Mouse (Mus musculus) MEL (cell line): ENCODE data around the gene Gm16451. TPM values are rescaled to one million over a fixed set of nuclear protein-coding genes. Genes with fewer than 3 reads are reported as not detected.
"Not testable (repeated sequence)": the region's sequence is repeated elsewhere in the genome, so short reads cannot be mapped to it uniquely, and the experiment has no call there.

Experiments used
- DNase-seq: peaks from one replicate; pipeline ENCODE4 v3.0.0; 2011; ENCODE audit warnings: low read depth, low spot score
- H3K27ac ChIP-seq: 2 replicates; pipeline ENCODE4 v1.5.1; 2012; ENCODE audit warnings: low read depth, mild to moderate bottlenecking, control low read depth, low read length, moderate library complexity; ENCODE audit not compliant: control insufficient read depth
- H3K27me3 ChIP-seq, 2 experiments: fragments of 150-350 bp in 1 of 2; sonication (generic) in 1 of 2; 2 replicates each; pipeline ENCODE4 v1.6.1; 2012; ENCODE audit warnings: low read length in 2 of 2, mild to moderate bottlenecking in 2 of 2, improper control_type of control experiment in 1 of 2, moderate library complexity in 1 of 2; ENCODE audit not compliant: insufficient read depth in 2 of 2, control insufficient read depth in 1 of 2
- H3K36me3 ChIP-seq, 2 experiments: 2 replicates each; pipeline ENCODE4 v1.6.1; 2012 to 2014; ENCODE audit warnings: low read length in 2 of 2, improper control_type of control experiment in 1 of 2, inconsistent platforms in 1 of 2, mild to moderate bottlenecking in 1 of 2; ENCODE audit not compliant: insufficient read depth in 2 of 2, control insufficient read depth in 1 of 2
- H3K4me1 ChIP-seq, 2 experiments: fragments of 150-350 bp in 1 of 2; sonication (generic) in 1 of 2; 2 replicates each; pipeline ENCODE4 v1.6.1; 2012; ENCODE audit warnings: low read length in 2 of 2, improper control_type of control experiment in 1 of 2, mild to moderate bottlenecking in 1 of 2; ENCODE audit not compliant: insufficient read depth in 2 of 2, control insufficient read depth in 1 of 2
- H3K4me3 ChIP-seq, 2 experiments: fragments of 150-350 bp in 1 of 2; sonication (generic) in 1 of 2; 2 replicates each; pipeline ENCODE4 v1.5.1; 2012; ENCODE audit warnings: low read depth in 2 of 2, low read length in 2 of 2, mild to moderate bottlenecking in 2 of 2, moderate library complexity in 2 of 2, control low read depth in 1 of 2, improper control_type of control experiment in 1 of 2; ENCODE audit not compliant: control insufficient read depth in 1 of 2, insufficient read depth in 1 of 2
- H3K79me2 ChIP-seq: 2 replicates; pipeline ENCODE4 v1.6.1; 2012; ENCODE audit warnings: mild to moderate bottlenecking, low read length, moderate library complexity; ENCODE audit not compliant: control insufficient read depth, poor library complexity, insufficient read depth
- H3K9ac ChIP-seq: 2 replicates; pipeline ENCODE4 v1.6.1; 2012; ENCODE audit warnings: low read depth, mild to moderate bottlenecking, control low read depth, low read length, moderate library complexity; ENCODE audit not compliant: control insufficient read depth, poor library complexity, severe bottlenecking
- H3K9me3 ChIP-seq: fragments of 150-350 bp; sonication (generic); replicated peaks from 2 replicates; pipeline ENCODE4 v1.6.1; 2012; ENCODE audit warnings: mild to moderate bottlenecking, low read length, improper control_type of control experiment, moderate library complexity; ENCODE audit not compliant: insufficient read depth
- polyA plus RNA-seq, 2 experiments: library from polyadenylated mRNA; stranded (reverse) in 1 of 2; unstranded in 1 of 2; fragments of >175 nt in 1 of 2; fragments of >200 nt in 1 of 2; gene quantifications; 2 replicates each; pipeline versions ENCODE4 v1.2.1 to v1.2.4; 2012; ENCODE audit warnings: low replicate concordance in 2 of 2, low read depth in 1 of 2; ENCODE audit not compliant: insufficient read length in 2 of 2, insufficient read depth in 1 of 2, missing spikeins in 1 of 2
- total RNA-seq: library from RNA; depleted of rRNA; stranded (reverse); fragments of 300-350 nt; gene quantifications from 2 replicates; pipeline ENCODE4 v1.2.3, GENCODE M21; 2012; rRNA removed

The Gm16451 gene
- total RNA-seq (not detected in 2 replicates), polyA plus RNA-seq (not detected)

GRCm38 (mm10) chr7:22118145-22118544, at the start of gene Gm16451:
Gene Gm16451, minus strand, starts transcription at chr7:22118245.
- not testable (repeated sequence) for H3K27ac ChIP-seq, H3K9me3 ChIP-seq, H3K4me1 ChIP-seq, H3K36me3 ChIP-seq, DNase-seq, H3K27me3 ChIP-seq, H3K4me3 ChIP-seq, H3K79me2 ChIP-seq, H3K9ac ChIP-seq

- not testable (repeated sequence) for H3K27ac ChIP-seq, DNase-seq, H3K36me3 ChIP-seq
These were observed 45.9 kb upstream of the Gm16451 start, which contains the start of gene Vmn1r142 for GRCm38 (mm10) chr7:22163935-22164334. Gene Vmn1r142, minus strand, starts transcription at chr7:22164035.

GRCm38 (mm10) chr7:22134641-22135040, 16.6 kb upstream of the Gm16451 start, which contains the start of gene Gm10666:
Gene Gm10666, minus strand, starts transcription at chr7:22134741.
- not testable (repeated sequence) for H3K79me2 ChIP-seq, H3K9ac ChIP-seq, H3K4me1 ChIP-seq, H3K27ac ChIP-seq, DNase-seq, H3K36me3 ChIP-seq, H3K27me3 ChIP-seq, H3K9me3 ChIP-seq, H3K4me3 ChIP-seq

More at GRCm38 (mm10) chr7:22163935-22164334, 45.9 kb upstream of the Gm16451 start, which contains the start of gene Vmn1r142:
- H3K27me3 ChIP-seq, H3K4me3 ChIP-seq, H3K79me2 ChIP-seq, H3K4me1 ChIP-seq, H3K9ac ChIP-seq, H3K9me3 ChIP-seq: not testable (repeated sequence)

DNA sequence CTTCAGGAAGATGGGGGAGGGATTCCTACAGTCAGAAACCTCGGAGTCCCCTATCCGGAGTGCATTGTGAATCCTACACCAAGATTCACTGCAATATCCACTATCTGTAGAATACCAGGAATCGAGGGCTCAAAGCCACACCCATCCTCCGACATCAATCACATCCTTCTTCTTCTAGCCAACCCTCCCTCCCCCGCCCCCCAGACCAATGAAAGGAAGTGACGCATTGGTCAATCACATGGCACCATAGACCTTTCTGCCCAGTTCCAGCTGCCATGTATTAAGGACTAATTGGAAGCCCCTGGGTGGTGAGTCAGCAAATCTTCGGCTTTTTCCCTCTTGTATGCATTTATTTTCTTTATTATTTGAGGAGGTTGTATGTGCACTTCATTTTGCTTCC, 49.3 kb downstream of the Gm16451 start, which contains the start of gene Vmn1r139:
Gene Vmn1r139 (plus strand): TSS at position 301 of the 400 bp plus-strand sequence.
- H3K4me1 ChIP-seq, DNase-seq, H3K27ac ChIP-seq, H3K27me3 ChIP-seq, H3K79me2 ChIP-seq, H3K9me3 ChIP-seq, H3K9ac ChIP-seq, H3K36me3 ChIP-seq, H3K4me3 ChIP-seq: not testable (repeated sequence)

Other genes with a start within 250 kb of the Gm16451 start
- not detected in 2 replicates for gene Gm5891, start 197.0 kb downstream of the Gm16451 start, total RNA-seq
- not detected for gene Gm5891, start 197.0 kb downstream of the Gm16451 start, polyA plus RNA-seq
- gene Vmn1r137, start 123.7 kb downstream of the Gm16451 start, total RNA-seq: not detected in 2 replicates
- gene Vmn1r137, start 123.7 kb downstream of the Gm16451 start, polyA plus RNA-seq: not detected
- not detected in 2 replicates for gene Vmn1r138, start 89.3 kb downstream of the Gm16451 start, total RNA-seq
- gene Vmn1r138, start 89.3 kb downstream of the Gm16451 start, polyA plus RNA-seq: not detected
- not detected in 2 replicates for gene Gm6176, start 61.9 kb downstream of the Gm16451 start, total RNA-seq
- gene Gm6176, start 61.9 kb downstream of the Gm16451 start, polyA plus RNA-seq: not detected
- not detected in 2 replicates for gene Vmn1r139, start 49.2 kb downstream of the Gm16451 start, total RNA-seq
- not detected for gene Vmn1r139, start 49.2 kb downstream of the Gm16451 start, polyA plus RNA-seq
- not detected in 2 replicates for gene Gm10666, start 16.5 kb upstream of the Gm16451 start, total RNA-seq
- gene Gm10666, start 16.5 kb upstream of the Gm16451 start, polyA plus RNA-seq: not detected
- not detected in 2 replicates for gene Vmn1r142, start 45.8 kb upstream of the Gm16451 start, total RNA-seq
- gene Vmn1r142, start 45.8 kb upstream of the Gm16451 start, polyA plus RNA-seq: not detected
- gene Vmn1r143, start 71.1 kb upstream of the Gm16451 start, total RNA-seq: not detected in 2 replicates
- not detected for gene Vmn1r143, start 71.1 kb upstream of the Gm16451 start, polyA plus RNA-seq
- gene Gm8653, start 83.0 kb upstream of the Gm16451 start, total RNA-seq: not detected in 2 replicates
- not detected for gene Gm8653, start 83.0 kb upstream of the Gm16451 start, polyA plus RNA-seq
- not detected in 2 replicates for gene Gm8453, start 111.2 kb upstream of the Gm16451 start, total RNA-seq
- gene Gm8453, start 111.2 kb upstream of the Gm16451 start, polyA plus RNA-seq: not detected
- not detected in 2 replicates for gene Gm4187, start 211.5 kb upstream of the Gm16451 start, total RNA-seq
- not detected for gene Gm4187, start 211.5 kb upstream of the Gm16451 start, polyA plus RNA-seq